Mouse (Mus musculus): ENCODE results near the gene Med7. TPM values are rescaled to one million over a fixed set of nuclear protein-coding genes. Genes with fewer than 3 reads are reported as not detected.
A peak's percentile ranks its signal among the peaks of the same experiment; 100 is the strongest.

Gene Med7
- 90.2 and 96.3 TPM in 2 replicates for polyA plus RNA-seq (2016; fragmentation: Nextera tagmentation; extraction: Ambion mirVana)

DNA sequence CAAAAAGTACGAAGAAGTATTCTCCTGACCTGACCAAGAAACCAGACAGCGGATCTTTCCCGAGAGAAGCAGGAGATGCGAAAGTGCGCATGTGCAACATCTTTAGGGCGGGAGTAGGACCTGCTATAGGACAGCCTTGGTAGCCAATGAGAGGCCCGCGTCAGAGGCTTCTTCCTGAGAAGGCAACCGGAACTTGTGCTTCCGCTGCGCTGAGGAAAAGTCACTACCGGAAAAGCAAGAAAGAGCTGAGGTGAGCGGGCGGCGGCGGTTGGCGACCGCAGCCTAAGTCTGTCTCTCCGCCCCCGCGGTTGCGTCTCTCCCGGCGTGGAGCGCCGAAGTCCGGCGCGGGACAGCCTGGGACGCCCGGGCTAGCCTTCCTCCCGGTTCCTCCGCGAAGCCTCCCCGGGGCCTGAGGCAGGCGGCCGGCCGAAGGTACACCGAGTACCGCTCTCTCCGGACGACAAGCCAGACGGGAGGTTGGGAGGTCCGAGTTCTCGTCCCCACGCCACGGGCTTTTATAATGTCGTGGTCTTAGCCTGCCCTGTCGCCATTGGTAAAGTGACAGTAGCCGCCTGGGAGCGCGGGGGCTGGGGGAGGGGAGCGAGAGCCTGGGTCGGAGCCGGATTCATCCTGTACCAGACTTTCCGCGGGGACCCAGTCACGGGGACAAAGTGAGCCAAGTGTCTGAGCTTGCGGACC is at the start of gene Med7:
TSS of gene Med7 (plus strand) at position 166 of the 699 bp plus-strand sequence.
- peak; percentile 99 for ATAC-seq (ENCODE audit: low FRiP score)
- H3K9ac ChIP-seq: peak within 1 kb of the TSS; percentile 85
- H3K4me2 ChIP-seq: peak within 1 kb of the TSS; percentile 77
- H3K27ac ChIP-seq: peak within 1 kb of the TSS; percentile 89
- peaks cover 11% of the 10 kb centered on the region for H3K36me3 ChIP-seq (replicated peaks)
- no peaks in the 10 kb centered on the region for H3K27me3 ChIP-seq
- peak within 1 kb of the TSS; percentile 90 for H3K4me3 ChIP-seq (replicated peaks)
- no peaks in the 10 kb centered on the region for H3K9me3 ChIP-seq
- peaks cover 7% of the 10 kb centered on the region for H3K4me1 ChIP-seq
- under 1% methylated on average over 59 of the region's 59 CpGs for WGBS

DNA sequence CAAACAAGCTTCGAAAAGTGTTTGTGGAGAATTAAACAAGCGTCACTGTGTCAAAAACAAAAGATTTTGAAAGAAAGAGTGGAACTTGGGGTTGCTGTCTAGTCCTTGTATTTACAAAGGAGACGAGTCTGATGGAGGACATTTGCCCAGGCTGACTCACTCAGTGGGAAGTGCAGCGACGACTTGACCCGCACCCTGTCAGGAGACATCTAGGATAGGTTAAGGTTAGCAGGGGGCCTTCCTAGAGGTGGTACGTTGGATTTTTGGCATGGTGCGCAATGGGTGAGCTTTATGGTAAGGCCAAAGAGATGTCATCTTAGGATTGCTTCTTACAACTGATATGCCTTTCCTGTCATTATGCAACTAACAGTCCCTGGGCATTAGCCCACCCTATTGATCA is 49.7 kb upstream of the Med7 start:
- Histone ChIP-seq H3K4me3 (replicated peaks) (no peak overlapping the region), H3K4me2 (no peak overlapping the region), H3K9me3 (no peaks in the 10 kb centered on the region), H3K27me3 (no peaks in the 10 kb centered on the region), H3K9ac (no peak overlapping the region), H3K27ac (no peak overlapping the region), H3K36me3 (replicated peaks) (no peaks in the 10 kb centered on the region), H3K4me1 (no peaks in the 10 kb centered on the region)
- no peak for ATAC-seq (ENCODE audit: low FRiP score)
- 94% methylated on average over 8 of the region's 8 CpGs for WGBS

DNA sequence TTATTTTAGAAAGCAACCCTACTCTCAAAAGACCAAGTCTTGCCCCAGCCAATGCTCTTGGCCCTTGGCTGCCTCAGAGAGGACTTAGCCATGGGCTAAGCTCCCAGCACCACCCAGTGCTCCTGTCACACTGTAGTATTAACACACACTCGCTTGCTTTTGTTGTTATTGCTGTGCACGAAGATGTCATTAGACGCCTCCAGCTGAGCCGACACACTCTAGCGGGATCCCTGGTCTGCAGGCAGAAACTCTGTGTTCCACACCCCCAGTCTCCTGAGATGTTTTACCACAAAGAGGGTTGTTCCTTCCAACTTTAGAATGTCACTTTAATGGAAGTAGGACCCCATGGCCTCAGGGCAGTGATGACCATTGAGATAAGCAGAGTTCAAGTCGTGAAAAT is 48.3 kb upstream of the Med7 start:
- no peaks in the 10 kb centered on the region for H3K36me3 ChIP-seq (replicated peaks)
- H3K4me3 ChIP-seq (replicated peaks): no peak overlapping the region
- H3K9me3 ChIP-seq: no peaks in the 10 kb centered on the region
- ATAC-seq (ENCODE audit: low FRiP score): no peak
- no peaks in the 10 kb centered on the region for H3K4me1 ChIP-seq
- H3K9ac ChIP-seq: no peak overlapping the region
- no peak overlapping the region for H3K27ac ChIP-seq
- WGBS: 80% methylated on average over 6 of the region's 6 CpGs
- H3K27me3 ChIP-seq: no peaks in the 10 kb centered on the region
- no peak overlapping the region for H3K4me2 ChIP-seq

DNA sequence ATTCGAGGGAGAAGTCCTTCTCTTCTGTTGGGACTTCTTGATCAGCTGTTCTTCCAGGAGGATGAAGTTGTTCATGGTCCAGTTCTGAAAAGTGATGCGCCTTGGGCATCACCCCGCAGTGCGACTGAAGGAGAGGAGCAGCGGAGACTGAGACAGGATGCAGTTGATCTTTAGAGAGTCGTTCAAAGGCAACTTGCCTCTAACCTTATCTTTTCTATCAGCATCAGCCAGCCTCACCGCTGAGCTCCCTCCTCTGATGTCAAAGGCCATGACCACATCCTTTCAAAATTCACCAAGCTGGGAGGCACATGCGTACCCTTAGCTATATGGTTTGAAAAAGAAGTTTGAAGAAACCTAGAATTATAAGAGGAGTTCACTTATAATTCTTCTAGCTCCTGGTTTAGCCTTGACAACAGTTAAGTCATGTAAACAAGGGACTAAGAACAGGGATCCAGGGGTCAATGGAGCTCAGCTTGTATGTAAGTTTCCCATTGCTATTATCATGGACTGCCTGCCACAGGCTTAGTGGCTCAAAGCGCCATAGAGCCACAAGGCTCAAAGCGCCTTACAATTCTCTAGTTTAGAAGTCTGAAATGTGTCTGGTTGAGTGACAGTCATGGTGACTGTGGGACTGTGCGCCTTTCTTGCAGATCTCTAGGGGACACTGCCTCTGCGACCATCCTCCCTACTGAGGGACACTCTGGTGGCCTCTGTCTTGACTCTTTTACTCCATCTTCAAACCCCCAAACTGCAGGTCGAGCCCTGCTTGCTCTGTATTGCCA is 47.2 kb upstream of the Med7 start, which contains the start of gene Itk:
TSS of gene Itk (minus strand) at position 180 of the 782 bp plus-strand sequence.
- Histone ChIP-seq H3K4me1 (no peaks in the 10 kb centered on the region), H3K36me3 (replicated peaks) (no peaks in the 10 kb centered on the region), H3K4me3 (replicated peaks) (no peak within 1 kb of the TSS), H3K27me3 (no peaks in the 10 kb centered on the region), H3K4me2 (no peak within 1 kb of the TSS), H3K9ac (no peak within 1 kb of the TSS), H3K9me3 (no peaks in the 10 kb centered on the region), H3K27ac (no peak within 1 kb of the TSS)
- no peak for ATAC-seq (ENCODE audit: low FRiP score)
- WGBS: 86% methylated on average over 13 of the region's 13 CpGs

DNA sequence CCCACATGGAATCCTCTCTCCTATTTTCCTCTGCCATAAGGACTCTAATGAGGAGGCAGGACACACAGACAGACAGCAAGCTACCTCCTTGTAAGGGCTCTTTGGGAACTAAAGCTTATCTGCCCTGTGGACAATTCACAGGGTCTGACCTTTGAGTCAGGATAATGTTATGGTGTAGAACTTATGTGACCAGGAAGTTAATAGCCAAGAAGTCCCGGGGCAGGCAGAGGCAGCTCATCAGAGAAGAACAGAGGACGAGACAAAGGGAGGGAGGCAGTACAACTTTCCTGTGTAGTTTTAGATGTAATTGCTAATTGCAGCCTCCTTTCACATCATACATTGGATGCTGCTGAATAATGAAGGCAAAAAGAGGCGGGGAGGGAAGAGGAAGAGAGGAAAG is 46.1 kb upstream of the Med7 start:
- no peak overlapping the region for H3K4me2 ChIP-seq

DNA sequence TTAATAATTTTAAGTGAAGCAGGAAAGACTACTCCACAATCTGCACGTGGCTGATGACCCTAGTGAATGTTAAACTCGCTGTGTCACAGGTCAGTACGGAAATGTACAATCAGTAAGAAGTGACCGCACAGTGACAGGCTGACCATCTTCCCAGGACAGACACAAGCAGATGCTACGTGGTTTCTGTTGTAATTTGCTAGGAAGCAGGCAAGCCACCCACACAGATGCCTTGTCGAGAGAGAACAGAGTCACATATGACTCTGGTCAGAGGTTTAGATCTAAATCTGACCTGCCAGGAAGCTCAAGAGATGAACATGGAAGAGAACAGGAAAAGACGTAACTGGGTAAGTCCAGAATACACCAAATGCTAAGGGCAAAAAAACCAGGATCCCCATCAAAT is 43.8 kb upstream of the Med7 start:
- Histone ChIP-seq H3K9ac (no peak overlapping the region), H3K4me1 (no peaks in the 10 kb centered on the region), H3K27me3 (no peaks in the 10 kb centered on the region), H3K27ac (no peak overlapping the region), H3K4me2 (no peak overlapping the region), H3K9me3 (no peaks in the 10 kb centered on the region), H3K36me3 (replicated peaks) (no peaks in the 10 kb centered on the region), H3K4me3 (replicated peaks) (no peak overlapping the region)
- WGBS: 87% methylated on average over 7 of the region's 7 CpGs
- ATAC-seq (ENCODE audit: low FRiP score): no peak

More for the DNA sequence above, 46.1 kb upstream of the Med7 start:
- H3K9ac ChIP-seq: no peak overlapping the region
- H3K4me1 ChIP-seq: no peaks in the 10 kb centered on the region
- H3K27me3 ChIP-seq: no peaks in the 10 kb centered on the region
- no peak overlapping the region for H3K4me3 ChIP-seq (replicated peaks)
- WGBS: 36% methylated on average over 3 of the region's 3 CpGs
- no peaks in the 10 kb centered on the region for H3K36me3 ChIP-seq (replicated peaks)
- no peak for ATAC-seq (ENCODE audit: low FRiP score)
- H3K27ac ChIP-seq: no peak overlapping the region
- H3K9me3 ChIP-seq: no peaks in the 10 kb centered on the region

DNA sequence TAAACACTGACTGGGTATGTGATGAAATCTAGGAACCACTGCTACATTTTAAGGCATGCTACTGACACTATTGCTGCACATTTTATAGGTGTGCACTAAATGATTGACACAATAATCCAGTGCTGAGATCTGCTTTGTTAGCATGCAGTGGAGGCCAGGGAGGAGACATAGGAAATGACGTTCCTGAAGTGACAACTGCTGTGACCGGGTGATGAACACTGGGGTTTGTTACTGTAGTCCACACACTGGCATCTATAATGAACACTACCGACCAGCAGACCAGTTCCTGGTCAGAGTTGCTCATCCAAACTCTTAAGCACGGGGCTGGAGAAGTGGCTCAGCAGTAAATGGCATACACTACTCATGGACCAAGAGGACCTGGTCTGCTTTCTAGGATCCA is 43.3 kb upstream of the Med7 start:
- no peaks in the 10 kb centered on the region for H3K4me1 ChIP-seq
- no peak overlapping the region for H3K27ac ChIP-seq
- ATAC-seq (ENCODE audit: low FRiP score): no peak
- no peak overlapping the region for H3K4me3 ChIP-seq (replicated peaks)
- H3K36me3 ChIP-seq (replicated peaks): no peaks in the 10 kb centered on the region
- 89% methylated on average over 4 of the region's 4 CpGs for WGBS
- no peaks in the 10 kb centered on the region for H3K9me3 ChIP-seq
- no peaks in the 10 kb centered on the region for H3K27me3 ChIP-seq
- no peak overlapping the region for H3K4me2 ChIP-seq
- H3K9ac ChIP-seq: no peak overlapping the region

DNA sequence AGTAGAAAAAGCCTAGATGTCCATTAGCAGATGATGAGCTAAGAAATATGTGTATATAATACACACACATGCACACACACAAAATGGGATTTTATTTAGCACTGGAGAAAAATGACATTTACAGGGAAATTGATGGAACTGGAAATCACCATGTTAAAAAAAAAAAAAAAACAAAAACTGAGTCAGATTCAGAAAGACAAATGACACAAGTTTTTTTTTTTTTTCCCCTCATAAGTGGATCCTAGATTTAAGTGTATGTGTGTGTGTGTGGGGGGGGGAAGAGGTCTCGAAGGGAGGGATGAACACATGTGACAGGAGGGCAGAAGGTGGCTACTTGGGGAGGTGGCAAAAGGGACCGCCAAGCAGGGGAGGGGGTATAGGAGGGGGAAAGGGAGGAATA is 41.6 kb upstream of the Med7 start:
- H3K4me2 ChIP-seq: no peak overlapping the region
- no peak overlapping the region for H3K27ac ChIP-seq
- H3K4me3 ChIP-seq (replicated peaks): no peak overlapping the region
- H3K9me3 ChIP-seq: no peaks in the 10 kb centered on the region
- H3K27me3 ChIP-seq: no peaks in the 10 kb centered on the region
- 77% methylated on average over 2 of the region's 2 CpGs for whole genome bisulfite sequencing
- no peak for ATAC-seq (ENCODE audit: low FRiP score)
- H3K36me3 ChIP-seq (replicated peaks): no peaks in the 10 kb centered on the region
- no peak overlapping the region for H3K9ac ChIP-seq
- 0 out of 2 replicates have a peak, but pooled peaks cover 3% of the 10 kb centered on the region for H3K4me1 ChIP-seq

DNA sequence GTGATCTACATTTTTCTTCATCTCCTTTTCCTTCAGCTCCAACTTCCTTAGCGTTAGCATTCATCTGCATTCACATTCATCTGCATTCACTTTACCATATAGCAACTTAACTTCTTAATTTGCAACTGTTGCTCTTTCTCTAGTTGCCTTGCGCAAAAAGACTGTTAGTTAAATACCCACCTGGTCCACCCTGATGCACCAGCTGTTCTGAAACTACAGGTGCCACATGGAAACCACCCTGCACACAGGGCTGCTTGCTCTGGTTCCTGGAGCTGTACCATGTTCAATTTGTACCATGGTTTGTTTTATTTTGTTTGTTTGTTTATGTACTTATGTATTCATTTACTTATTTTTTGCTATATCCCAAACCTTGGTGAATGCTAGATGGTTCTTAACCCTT is 41.0 kb upstream of the Med7 start:
- Histone ChIP-seq H3K27me3 (no peaks in the 10 kb centered on the region), H3K4me1 (0 out of 2 replicates have a peak, but pooled peaks cover 3% of the 10 kb centered on the region), H3K9ac (no peak overlapping the region), H3K36me3 (replicated peaks) (no peaks in the 10 kb centered on the region), H3K4me2 (no peak overlapping the region), H3K4me3 (replicated peaks) (no peak overlapping the region), H3K9me3 (no peaks in the 10 kb centered on the region), H3K27ac (no peak overlapping the region)
- WGBS: 94% methylated on average over 2 of the region's 2 CpGs
- ATAC-seq (ENCODE audit: low FRiP score): no peak

DNA sequence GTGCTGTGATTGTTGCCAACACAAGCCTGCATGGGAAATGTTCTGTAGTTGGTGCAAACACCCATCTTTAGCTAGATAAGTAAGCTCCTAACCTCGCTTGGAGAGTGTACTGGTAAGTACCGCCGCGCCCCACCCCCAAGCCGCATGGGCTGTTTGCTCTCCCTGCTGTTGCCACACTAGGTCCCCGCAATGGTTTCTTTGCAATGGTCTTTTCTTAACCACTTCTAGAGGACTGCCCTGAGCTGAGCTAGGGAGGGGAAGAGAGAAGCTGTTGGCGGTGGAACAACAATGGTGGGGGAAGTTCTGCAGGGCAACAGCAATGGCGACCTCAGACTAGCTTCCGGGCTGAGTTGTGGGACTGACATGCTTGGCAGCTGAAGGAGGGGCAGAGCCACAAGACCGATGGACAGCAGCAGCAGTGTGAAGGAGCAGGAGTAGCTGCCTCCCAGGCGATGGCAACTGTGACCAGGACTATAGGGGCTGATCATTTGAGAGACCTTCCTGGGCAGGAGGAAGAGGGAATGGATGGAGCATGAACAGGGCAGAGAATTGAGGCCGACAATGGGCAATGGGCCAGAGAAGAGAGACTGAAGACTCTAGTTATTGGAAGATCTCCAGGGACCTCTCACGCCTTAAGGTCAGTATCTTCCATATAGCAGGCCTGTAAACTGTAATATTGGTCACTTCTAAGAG is 40.4 kb upstream of the Med7 start, which contains the start of gene Fam71b:
TSS of gene Fam71b (plus strand) at position 393 of the 693 bp plus-strand sequence.
- WGBS: 79% methylated on average over 13 of the region's 13 CpGs
- H3K4me2 ChIP-seq: no peak within 1 kb of the TSS
- no peaks in the 10 kb centered on the region for H3K27me3 ChIP-seq
- H3K36me3 ChIP-seq (replicated peaks): no peaks in the 10 kb centered on the region
- H3K4me3 ChIP-seq (replicated peaks): no peak within 1 kb of the TSS
- no peak within 1 kb of the TSS for H3K27ac ChIP-seq
- H3K9me3 ChIP-seq: no peaks in the 10 kb centered on the region
- ATAC-seq (ENCODE audit: low FRiP score): no peak
- H3K9ac ChIP-seq: no peak within 1 kb of the TSS
- 0 out of 2 replicates have a peak, but pooled peaks cover 3% of the 10 kb centered on the region for H3K4me1 ChIP-seq

DNA sequence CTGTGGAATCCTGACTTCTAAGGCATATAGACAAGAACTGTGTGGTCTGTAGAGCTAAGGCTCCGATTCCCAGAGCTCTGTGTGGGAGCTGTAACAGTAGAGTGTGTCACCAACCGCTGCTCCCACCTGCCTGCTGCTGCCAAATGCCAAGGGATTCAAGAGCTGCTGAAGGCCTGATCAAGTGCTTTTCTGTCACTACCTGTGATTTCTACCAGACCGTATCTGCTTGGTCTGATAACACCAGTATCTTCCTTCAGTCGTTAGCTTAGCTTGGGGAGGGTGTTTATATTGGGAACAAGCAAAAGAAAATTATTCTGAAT is 39.9 kb upstream of the Med7 start:
- 91% methylated on average over 4 of the region's 4 CpGs for WGBS

DNA sequence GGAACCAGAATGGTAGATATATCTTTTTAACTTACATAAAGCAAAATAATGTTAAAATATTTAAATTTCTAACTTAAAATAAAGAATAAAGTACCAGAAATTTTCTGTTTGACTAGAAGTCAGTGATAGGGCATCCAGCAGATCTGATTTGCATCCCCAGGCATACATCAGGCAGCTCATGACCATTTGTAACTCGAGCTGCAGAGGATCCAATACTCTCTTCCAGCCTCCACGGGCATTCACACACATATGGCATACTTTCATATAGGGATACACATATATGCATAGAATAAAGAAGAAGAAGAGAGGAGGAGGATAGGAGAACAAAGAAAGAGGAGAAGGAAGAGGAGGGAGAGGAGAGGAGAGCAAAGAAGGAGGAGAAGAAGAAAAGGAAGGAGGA is 38.8 kb upstream of the Med7 start:
- Histone ChIP-seq H3K4me2 (no peak overlapping the region), H3K27ac (no peak overlapping the region), H3K9ac (no peak overlapping the region), H3K9me3 (no peaks in the 10 kb centered on the region), H3K4me1 (0 out of 2 replicates have a peak, but pooled peaks cover 3% of the 10 kb centered on the region), H3K27me3 (no peaks in the 10 kb centered on the region), H3K36me3 (replicated peaks) (no peaks in the 10 kb centered on the region), H3K4me3 (replicated peaks) (no peak overlapping the region)
- 68% methylated on average over 2 of the region's 2 CpGs for WGBS
- no peak for ATAC-seq (ENCODE audit: low FRiP score)

More for the DNA sequence above, 39.9 kb upstream of the Med7 start:
- no peak overlapping the region for H3K4me3 ChIP-seq (replicated peaks)
- ATAC-seq (ENCODE audit: low FRiP score): no peak
- no peak overlapping the region for H3K27ac ChIP-seq
- H3K36me3 ChIP-seq (replicated peaks): no peaks in the 10 kb centered on the region
- 0 out of 2 replicates have a peak, but pooled peaks cover 3% of the 10 kb centered on the region for H3K4me1 ChIP-seq
- no peaks in the 10 kb centered on the region for H3K9me3 ChIP-seq
- H3K9ac ChIP-seq: no peak overlapping the region
- no peaks in the 10 kb centered on the region for H3K27me3 ChIP-seq
- no peak overlapping the region for H3K4me2 ChIP-seq

All from forebrain, embryonic 12.5 days (tissue).